Mouse (Mus musculus): ENCODE measurements around the gene Krcc1. TPM values are rescaled to one million over a fixed set of nuclear protein-coding genes. Genes with fewer than 3 reads are reported as not detected.
"Not testable (repeated sequence)": the region's sequence is repeated elsewhere in the genome, so short reads cannot be mapped to it uniquely, and the experiment has no call there.

Gene Krcc1
- total RNA-seq, 4 experiments from 2014 or later = 15.5 to 22.7 (median 17.5) TPM

DNA sequence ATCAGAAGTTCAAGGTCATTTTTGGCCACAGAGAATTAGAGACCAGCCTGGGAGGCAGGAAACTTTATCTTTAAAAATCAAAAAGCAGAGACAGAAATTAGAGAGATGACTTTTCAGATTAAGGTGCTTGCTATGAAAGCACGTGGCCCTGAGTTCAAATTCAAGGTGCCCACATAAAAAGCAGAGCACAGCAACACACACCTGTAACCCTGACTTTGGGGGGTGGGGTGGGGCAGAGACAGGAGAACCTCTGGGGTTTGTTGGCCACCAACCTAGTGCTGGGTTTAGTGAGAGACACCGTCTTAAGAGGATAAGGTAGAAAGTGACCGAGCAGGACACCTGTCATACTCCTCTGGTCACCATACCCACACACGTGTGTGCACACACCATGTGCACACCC, 60.0 kb downstream of the Krcc1 start:
- not testable (repeated sequence) for DNase-seq (ENCODE audit: low spot score in 2 of 2)

DNA sequence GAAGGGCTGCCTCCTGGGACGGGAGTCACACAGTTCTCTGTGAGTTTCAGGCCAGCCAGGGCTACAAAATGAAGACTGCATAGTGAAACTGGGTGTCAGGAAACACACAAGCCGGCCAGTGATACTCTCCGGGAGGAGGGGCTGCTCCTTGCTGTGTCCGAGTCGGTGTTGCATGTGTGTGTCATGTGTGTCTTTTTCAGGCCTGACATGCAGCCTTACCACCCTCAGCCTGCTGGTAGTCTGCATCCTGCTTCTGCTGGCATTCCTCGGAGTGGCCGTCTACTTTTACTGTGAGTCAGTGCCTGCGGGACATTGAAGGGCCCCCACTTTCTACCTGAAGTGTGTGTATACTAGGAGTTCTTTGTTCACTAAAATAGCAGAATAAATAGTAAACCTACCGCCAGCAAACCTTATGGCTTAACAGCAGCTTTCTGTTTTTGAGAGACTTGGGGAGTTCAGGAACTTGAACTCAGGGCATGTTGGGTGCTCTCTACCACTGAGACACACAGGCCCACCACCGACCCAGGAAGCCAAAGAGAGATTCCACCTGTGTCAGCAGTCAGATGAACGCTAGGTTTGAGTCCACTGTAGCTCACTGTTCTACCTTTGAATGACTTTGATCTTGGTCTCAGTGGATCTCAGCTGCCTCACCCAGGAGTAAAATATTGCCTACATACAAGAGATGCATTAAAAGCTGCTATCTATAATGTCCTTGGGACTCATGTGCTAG, 60.9 kb downstream of the Krcc1 start:
- DNase-seq (ENCODE audit: low spot score in 2 of 2) = no peak

DNA sequence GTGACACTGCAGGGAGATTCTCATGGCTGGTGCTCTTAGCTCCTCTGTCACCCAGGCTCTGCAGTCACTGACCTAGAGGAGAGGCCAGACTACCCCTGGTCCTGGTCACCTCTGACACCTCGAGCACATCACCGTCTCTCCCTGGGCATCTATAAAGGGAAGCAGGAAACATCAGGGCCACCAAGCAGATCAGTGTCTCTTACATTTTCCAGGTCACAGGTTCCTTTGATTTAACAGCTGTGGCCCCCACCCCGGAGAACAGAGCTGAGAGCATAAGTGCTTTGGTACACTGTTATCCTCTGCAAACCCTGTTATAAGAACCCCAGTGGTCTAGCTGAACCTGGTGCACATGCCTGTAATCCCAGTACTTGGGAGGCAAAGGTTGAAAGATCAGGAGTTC, 61.6 kb downstream of the Krcc1 start:
- no peak for DNase-seq (ENCODE audit: low spot score in 2 of 2)

DNA sequence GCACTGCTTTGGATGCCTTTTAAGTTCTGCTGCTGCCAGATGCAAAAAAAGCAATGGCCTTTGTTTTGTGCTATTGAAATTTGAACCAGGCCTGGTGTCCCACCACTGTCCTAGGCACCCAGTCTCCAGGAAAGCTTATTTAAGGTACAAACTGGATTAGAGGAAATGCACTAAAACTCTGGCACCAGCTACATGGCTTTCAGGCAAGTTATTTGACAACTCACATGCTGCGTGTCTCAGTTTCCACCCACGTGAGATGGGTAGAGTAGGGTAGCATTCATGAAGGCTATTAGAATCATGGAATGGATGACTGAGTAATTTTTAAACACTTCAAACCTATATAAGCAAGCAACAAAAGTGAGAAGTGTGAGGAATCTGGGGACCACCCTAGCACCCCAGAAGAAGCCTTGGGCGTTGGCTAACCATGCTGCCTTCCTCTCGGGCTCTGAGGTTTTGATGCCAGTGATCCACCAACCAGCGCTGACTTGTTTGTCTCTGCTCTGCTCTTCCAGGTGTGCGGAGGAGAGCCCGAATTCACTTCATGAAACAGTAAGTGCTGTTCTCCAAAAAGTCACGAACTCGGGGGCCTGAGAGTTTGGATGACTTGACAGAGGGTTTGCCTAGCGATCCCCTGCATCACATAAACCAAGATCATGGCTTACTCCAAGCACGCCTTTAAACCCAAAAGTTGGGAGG, 62.2 kb downstream of the Krcc1 start:
- no peak for DNase-seq (ENCODE audit: low spot score in 2 of 2)

Small RNA genes within 50 kb of the gene (microRNA-seq; reads per million reads assigned to microRNA genes)
- 75.3 to 107 reads per million in 2 experiments for gene Mir8112

Other genes starting within 250 kb of the Krcc1 start
- 1 to 10 TPM; 3.8 to 6.2 (median 4.8) TPM for gene Thnsl2, start 127.2 kb upstream of the Krcc1 start, total RNA-seq (2022)
- not detected for gene Fabp1, start 71.8 kb upstream of the Krcc1 start, total RNA-seq (2022)
- 1 to 10 TPM in 1 of 4 experiments, under 1 TPM in 3; 0.36 to 1.4 (median 0.62) TPM for gene Smyd1, start 50.6 kb downstream of the Krcc1 start, total RNA-seq (2022)
- not detected for gene Cd8b1, start 51.1 kb downstream of the Krcc1 start, total RNA-seq (2022)
- not detected for gene Cd8a, start 101.8 kb downstream of the Krcc1 start, total RNA-seq (2022)
- 100 to 1,000 TPM in 2 of 4 experiments, 10 to 100 TPM in 2; 73.7 to 105 (median 89.5) TPM for gene Rmnd5a, start 169.0 kb downstream of the Krcc1 start, total RNA-seq (2022)
- gene Rnf103, start 222.2 kb downstream of the Krcc1 start, total RNA-seq (2022) = 10 to 100 TPM; 41.7 to 45.4 (median 45.3) TPM

Data from layer of hippocampus, adult 8-10 months (tissue).